Mouse (Mus musculus) kidney, adult 18-20 months (tissue): ENCODE measurements at regions not wholly inside any gene's neighbourhood (a gene's known extent, or its start where the extent isn't known, plus 50 kb on each side); places are given as distances from the start of the nearest gene placed in this dataset.

ENCODE experiments used
- DNase-seq: peaks from one replicate; pipeline ENCODE4 v3.0.0; 2021

DNA sequence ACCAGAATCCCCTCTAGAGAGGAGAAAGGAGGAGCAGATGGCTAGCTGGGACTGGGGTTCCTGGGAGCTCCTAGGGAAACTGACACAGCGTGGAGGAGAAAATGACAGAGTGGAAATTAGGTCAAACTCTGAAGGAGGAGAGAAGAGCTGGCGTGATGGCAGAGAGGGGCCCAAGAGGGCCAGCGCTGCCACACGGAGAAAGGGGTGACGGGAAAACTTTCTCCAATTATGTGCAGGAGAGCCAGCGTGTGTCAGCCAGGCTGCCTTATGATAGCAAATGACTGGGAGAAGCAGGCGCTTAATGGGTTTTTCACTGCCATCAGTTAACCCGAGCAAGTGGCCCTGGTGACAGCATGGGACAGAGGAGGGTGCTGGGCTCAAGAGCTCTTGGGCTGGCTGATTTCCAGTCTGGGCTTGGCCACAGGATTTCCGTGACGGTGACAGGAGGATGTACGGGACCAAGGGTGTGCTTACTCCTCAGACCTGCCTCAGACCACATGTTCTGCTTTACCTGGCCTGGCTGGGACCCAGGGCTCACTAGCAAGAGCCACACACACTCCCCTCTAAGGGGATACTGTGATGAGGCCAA is 102.9 kb downstream of the Plxna1 start:
- DNase-seq = no peak

GRCm38 (mm10) chr6:89262958-89263357 is 99.5 kb downstream of the Plxna1 start:
- no peak for DNase-seq

- no peak for DNase-seq
Observed at GRCm38 (mm10) chr6:89265296-89265695, 97.1 kb downstream of the Plxna1 start.
